ENCODE assay signal across 28 mouse cellular contexts in the genomic region with DNA sequence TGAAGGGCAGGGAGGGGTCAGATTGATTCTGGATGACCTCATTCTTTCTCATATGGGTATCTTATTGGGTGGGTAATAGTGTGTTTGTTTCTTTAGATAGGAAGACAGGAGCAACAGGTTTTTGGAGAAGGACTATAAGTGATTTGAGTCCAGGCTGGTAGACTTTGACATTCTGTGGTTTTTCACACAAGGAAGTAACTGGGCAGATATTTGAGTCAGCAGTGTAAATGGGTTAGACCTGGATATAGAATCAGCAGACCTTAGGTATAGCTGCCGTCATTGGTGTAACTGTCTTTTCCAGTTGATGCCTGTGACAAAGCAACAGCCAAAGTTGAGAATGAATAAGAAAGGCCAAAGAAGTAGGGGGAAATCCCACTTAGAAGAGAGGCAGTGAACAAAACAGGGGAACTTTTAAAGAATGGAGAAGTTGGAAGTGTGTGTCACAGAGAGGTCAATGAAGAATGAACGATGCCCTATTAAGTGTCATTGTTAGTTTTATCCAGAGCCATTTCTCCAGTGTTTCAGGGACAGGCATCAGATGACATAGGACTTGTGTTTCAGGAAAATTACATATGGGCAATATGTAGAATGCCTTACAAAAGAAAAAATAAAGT.
DNase-seq lines count a peak whose midpoint lies in the region; ATAC-seq and TF ChIP-seq lines count a peak whose summit lies in the region.
"Had no signal": no experiment of that assay in that cellular context is flagged by ENCODE, and none has a peak within 500 bp of the region (broad histone marks: within the 10 kb centered on the region; RNA-seq: fewer than 3 reads in every experiment).

No protein-coding gene starts in this region.

- H3K4me2 ChIP-seq in intestine, embryonic 15.5 days (replicated peaks), result no peak overlapping the region
- H3K4me2 ChIP-seq in intestine, embryonic 16.5 days (ENCODE audit: low read depth, low read length), result no peak overlapping the region
- no peak overlapping the region for H3K4me2 ChIP-seq in stomach, embryonic 16.5 days (ENCODE audit: low read depth, low read length)
- H3K4me2 ChIP-seq: embryonic facial prominence, embryonic 13.5 days; forebrain, embryonic 12.5 days; forebrain, embryonic 15.5 days; heart, embryonic 13.5 days; hindbrain, embryonic 12.5 days; hindbrain, embryonic 15.5 days had no signal

- no peak overlapping the region for H3K4me3 ChIP-seq in intestine, embryonic 15.5 days (replicated peaks)
- no peak overlapping the region for H3K4me3 ChIP-seq in intestine, embryonic 16.5 days (ENCODE audit: low read length)
- no peak overlapping the region for H3K4me3 ChIP-seq in stomach, embryonic 16.5 days (replicated peaks; ENCODE audit: low read length)
- H3K4me3 ChIP-seq in layer of hippocampus, adult 2 months, result no peak overlapping the region
- H3K4me3 ChIP-seq: embryonic facial prominence, embryonic 10.5 days; embryonic facial prominence, embryonic 13.5 days; erythroblast, embryonic 14.5 days; forebrain, embryonic 12.5 days; forebrain, embryonic 15.5 days; heart, adult 2 months; heart, embryonic 10.5 days; heart, embryonic 13.5 days; hindbrain, embryonic 12.5 days; hindbrain, embryonic 15.5 days had no signal

- no peaks in the 10 kb centered on the region for H3K27me3 ChIP-seq in intestine, embryonic 15.5 days (replicated peaks)
- no peaks in the 10 kb centered on the region for H3K27me3 ChIP-seq in intestine, embryonic 16.5 days (replicated peaks; ENCODE audit: control insufficient read depth, insufficient read depth, low read length)
- no peaks in the 10 kb centered on the region for H3K27me3 ChIP-seq in stomach, embryonic 16.5 days (ENCODE audit: control insufficient read depth, insufficient read depth, low read length)
- H3K27me3 ChIP-seq: embryonic facial prominence, embryonic 13.5 days; forebrain, embryonic 12.5 days; forebrain, embryonic 15.5 days; heart, embryonic 13.5 days; hindbrain, embryonic 12.5 days; hindbrain, embryonic 15.5 days; Patski had no signal

- WGBS in intestine, embryonic 15.5 days, result 85% methylated on average over 2 of the region's 2 CpGs
- 71% methylated on average over 2 of the region's 2 CpGs for WGBS in intestine, embryonic 16.5 days
- WGBS in stomach, embryonic 16.5 days, result 78% methylated on average over 2 of the region's 2 CpGs

- H3K9ac ChIP-seq in intestine, embryonic 15.5 days, result no peak overlapping the region
- H3K9ac ChIP-seq in intestine, embryonic 16.5 days (ENCODE audit: low read depth, low read length), result no peak overlapping the region
- H3K9ac ChIP-seq in stomach, embryonic 16.5 days (ENCODE audit: low read length), result no peak overlapping the region
- H3K9ac ChIP-seq: embryonic facial prominence, embryonic 13.5 days; forebrain, embryonic 12.5 days; forebrain, embryonic 15.5 days; heart, embryonic 13.5 days; hindbrain, embryonic 12.5 days; hindbrain, embryonic 15.5 days had no signal

- H3K36me3 ChIP-seq in intestine, embryonic 15.5 days, result no peaks in the 10 kb centered on the region
- H3K36me3 ChIP-seq in intestine, embryonic 16.5 days (ENCODE audit: control insufficient read depth, insufficient read depth, low read length), result no peaks in the 10 kb centered on the region
- H3K36me3 ChIP-seq in stomach, embryonic 16.5 days (ENCODE audit: control insufficient read depth, insufficient read depth, low read length), result no peaks in the 10 kb centered on the region
- H3K36me3 ChIP-seq: embryonic facial prominence, embryonic 10.5 days; embryonic facial prominence, embryonic 13.5 days; forebrain, embryonic 12.5 days; forebrain, embryonic 15.5 days; G1E; heart, embryonic 10.5 days; heart, embryonic 13.5 days; hindbrain, embryonic 12.5 days; hindbrain, embryonic 15.5 days had no signal

- no peaks in the 10 kb centered on the region for H3K9me3 ChIP-seq in intestine, embryonic 15.5 days
- H3K9me3 ChIP-seq in intestine, embryonic 16.5 days (ENCODE audit: control insufficient read depth, low read length), result no peaks in the 10 kb centered on the region
- H3K9me3 ChIP-seq in stomach, embryonic 16.5 days (replicated peaks; ENCODE audit: control insufficient read depth, low read length), result no peaks in the 10 kb centered on the region
- H3K9me3 ChIP-seq: embryonic facial prominence, embryonic 10.5 days; embryonic facial prominence, embryonic 13.5 days; forebrain, embryonic 12.5 days; forebrain, embryonic 15.5 days; G1E; heart, embryonic 10.5 days; heart, embryonic 13.5 days; hindbrain, embryonic 12.5 days; hindbrain, embryonic 15.5 days had no signal

- no peak for TF ChIP-seq CTCF in layer of hippocampus, adult 2 months (conservative IDR thresholded peaks at IDR 0.05)

- no peak overlapping the region for H3K27ac ChIP-seq in intestine, embryonic 15.5 days
- no peak overlapping the region for H3K27ac ChIP-seq in intestine, embryonic 16.5 days (ENCODE audit: low read length)
- no peak overlapping the region for H3K27ac ChIP-seq in stomach, embryonic 16.5 days (ENCODE audit: low read length)
- H3K27ac ChIP-seq in layer of hippocampus, adult 2 months, result no peak overlapping the region
- H3K27ac ChIP-seq: embryonic facial prominence, embryonic 10.5 days; embryonic facial prominence, embryonic 13.5 days; forebrain, embryonic 12.5 days; forebrain, embryonic 15.5 days; heart, adult 2 months; heart, embryonic 10.5 days; heart, embryonic 13.5 days; hindbrain, embryonic 12.5 days; hindbrain, embryonic 15.5 days had no signal

- no peaks in the 10 kb centered on the region for H3K4me1 ChIP-seq in intestine, embryonic 15.5 days (replicated peaks)
- no peaks in the 10 kb centered on the region for H3K4me1 ChIP-seq in intestine, embryonic 16.5 days (ENCODE audit: control insufficient read depth, insufficient read depth, low read length)
- peaks cover 3% of the 10 kb centered on the region; the same call in 1 of the 2 replicates for H3K4me1 ChIP-seq in stomach, embryonic 16.5 days (ENCODE audit: control insufficient read depth, insufficient read depth, low read length)
- H3K4me1 ChIP-seq: embryonic facial prominence, embryonic 10.5 days; embryonic facial prominence, embryonic 13.5 days; forebrain, embryonic 12.5 days; forebrain, embryonic 15.5 days; heart, embryonic 10.5 days; heart, embryonic 13.5 days; hindbrain, embryonic 12.5 days; hindbrain, embryonic 15.5 days had no signal

- ATAC-seq in intestine, embryonic 15.5 days, result peak; percentile 23; the same call in 1 of the 2 replicates
- ATAC-seq in intestine, embryonic 16.5 days, result no peak
- ATAC-seq in megakaryocyte, adult 5-6 weeks (ENCODE audit: poor library complexity, severe bottlenecking), result peak; percentile 76
- peak; percentile 58; the same call in 1 of the 2 replicates for ATAC-seq in stomach, embryonic 16.5 days (ENCODE audit: insufficient read depth, low FRiP score)
- ATAC-seq: forebrain, embryonic 15.5 days; Patski had no signal

- no peak for DNase-seq in lung, postnatal 25 days (ENCODE audit: low spot score)
- no peak for DNase-seq in layer of hippocampus, adult 2 months (ENCODE audit: low spot score in 2 of 2)
- no peak for DNase-seq in thymus, postnatal 36 days
- DNase-seq: adrenal gland, postnatal 10 days; adrenal gland, postnatal 36 days; cerebellum, adult 18-20 months; cerebellum, adult 9-11 months; cerebellum, postnatal 25 days; embryo, embryonic 11 days; gastrocnemius, postnatal 25 days; heart, adult 2 months; heart, postnatal 14 days; heart, postnatal 4 days had no signal
